Mouse (Mus musculus): Measurements from ENCODE around the gene Ppp1r3f.

The Ppp1r3f gene

DNA sequence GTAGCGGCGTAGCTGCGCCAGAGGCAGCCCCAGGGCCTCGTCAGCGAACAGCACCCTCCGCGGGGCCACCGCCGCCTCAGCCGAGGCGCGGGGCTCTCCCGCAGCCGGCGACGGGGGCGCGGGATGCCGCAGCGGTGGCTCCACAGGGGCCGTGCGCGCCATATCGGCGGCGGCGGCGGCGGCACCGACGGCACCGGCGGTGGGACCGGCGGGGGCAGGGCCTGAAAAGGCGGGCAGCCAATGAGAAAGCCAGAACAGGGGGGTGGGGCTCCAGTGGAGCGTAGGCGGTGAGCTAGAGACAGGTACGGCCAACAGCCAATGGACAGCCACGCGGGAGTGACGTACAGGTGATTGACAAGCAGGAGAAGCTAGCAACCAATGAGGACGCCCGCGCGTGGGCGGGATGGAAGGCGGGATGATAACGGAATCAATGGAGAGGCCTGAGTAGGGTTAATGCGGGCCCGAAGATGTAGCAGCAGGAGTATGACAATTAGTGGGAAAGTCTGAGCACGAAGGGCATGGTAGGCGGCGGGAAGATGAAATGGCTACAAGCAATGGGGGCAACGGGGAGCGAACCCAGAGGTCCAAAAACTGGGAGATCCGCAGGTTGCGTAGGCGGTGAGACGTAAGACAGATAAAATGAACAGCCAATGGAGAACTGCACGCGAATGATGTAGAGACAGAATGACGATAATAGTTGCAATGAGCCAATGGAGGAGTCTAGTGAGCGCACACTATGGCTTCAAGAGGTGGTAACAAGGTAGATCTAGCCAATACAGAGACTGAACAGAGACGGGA lies at the start of gene Ppp1r3f:
Gene Ppp1r3f (minus strand): TSS at position 197 of the 798 bp plus-strand sequence.
- in situ Hi-C loops (cut with MboI; ENCODE audit: low pct_unique_long_range_greater_than_20kb in 1 of 2, low sequenced_read_pairs in 2 of 2, unreplicated experiment in 1 of 2) = no loop called here

DNA sequence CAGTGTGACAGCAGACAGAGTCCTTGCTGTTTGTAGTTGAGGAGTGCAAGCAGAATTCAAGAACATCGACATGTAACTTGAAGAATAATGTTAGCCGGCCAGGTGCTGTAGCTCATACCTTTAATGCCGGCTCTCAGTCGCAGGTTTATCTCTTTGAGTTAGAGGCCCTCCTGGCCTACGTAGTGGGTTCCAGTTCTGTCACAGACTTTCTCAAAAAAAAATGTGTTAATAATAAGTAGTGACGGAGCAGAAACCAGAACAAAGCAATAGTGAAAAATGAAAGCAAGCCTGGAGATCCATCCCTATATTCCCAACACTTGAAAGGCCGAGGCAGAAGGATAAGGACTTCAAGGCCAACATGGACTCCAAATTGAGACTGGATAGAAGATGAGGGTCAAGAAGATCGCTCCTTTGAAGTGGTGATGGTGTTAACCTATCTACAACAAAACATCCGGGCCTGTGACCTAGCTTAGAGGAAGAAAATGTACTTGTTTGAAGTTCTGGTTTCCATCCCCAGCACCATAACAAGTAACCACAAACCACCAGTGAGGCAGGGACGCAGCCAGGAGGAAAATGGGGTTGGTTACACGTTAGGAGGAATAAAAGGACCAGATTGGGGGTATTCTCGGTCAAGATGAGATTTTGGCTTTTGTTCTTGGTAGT lies 43.9 kb upstream of the Ppp1r3f start:
- in situ Hi-C loops (cut with MboI; ENCODE audit: low pct_unique_long_range_greater_than_20kb in 1 of 2, low sequenced_read_pairs in 2 of 2, unreplicated experiment in 1 of 2) = no loop called here

DNA sequence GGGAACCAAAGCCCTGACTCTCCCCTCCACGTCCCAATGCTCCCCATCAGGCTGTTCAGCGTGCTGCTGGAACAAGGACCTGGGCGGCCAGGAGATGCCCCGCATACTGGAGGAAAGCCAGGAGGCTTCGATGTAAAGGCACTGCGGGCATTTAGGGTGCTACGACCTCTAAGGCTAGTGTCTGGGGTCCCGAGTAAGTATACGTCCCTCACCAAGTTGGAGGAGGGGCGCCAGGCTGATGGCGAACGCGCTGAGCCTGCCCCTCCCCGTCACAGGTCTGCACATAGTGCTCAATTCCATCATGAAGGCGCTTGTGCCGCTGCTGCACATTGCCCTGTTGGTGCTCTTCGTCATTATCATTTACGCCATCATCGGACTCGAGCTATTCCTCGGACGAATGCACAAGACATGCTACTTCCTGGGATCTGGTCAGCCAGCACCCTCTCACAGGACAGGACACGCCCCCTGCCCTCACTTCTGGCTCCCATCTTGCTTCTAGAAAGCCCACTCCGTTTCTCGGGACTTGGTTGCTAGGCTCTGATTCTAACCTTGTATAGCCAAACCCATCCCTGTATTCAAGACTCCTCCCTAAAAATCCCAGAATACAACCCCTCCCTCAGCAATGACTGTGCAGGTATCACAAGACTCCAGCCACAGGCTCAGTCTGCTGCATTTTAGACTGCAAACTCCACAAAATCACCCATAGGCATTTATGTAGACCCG lies 36.6 kb upstream of the Ppp1r3f start:
- in situ Hi-C loops (cut with MboI; ENCODE audit: low pct_unique_long_range_greater_than_20kb in 1 of 2, low sequenced_read_pairs in 2 of 2, unreplicated experiment in 1 of 2) = no loop called here

DNA sequence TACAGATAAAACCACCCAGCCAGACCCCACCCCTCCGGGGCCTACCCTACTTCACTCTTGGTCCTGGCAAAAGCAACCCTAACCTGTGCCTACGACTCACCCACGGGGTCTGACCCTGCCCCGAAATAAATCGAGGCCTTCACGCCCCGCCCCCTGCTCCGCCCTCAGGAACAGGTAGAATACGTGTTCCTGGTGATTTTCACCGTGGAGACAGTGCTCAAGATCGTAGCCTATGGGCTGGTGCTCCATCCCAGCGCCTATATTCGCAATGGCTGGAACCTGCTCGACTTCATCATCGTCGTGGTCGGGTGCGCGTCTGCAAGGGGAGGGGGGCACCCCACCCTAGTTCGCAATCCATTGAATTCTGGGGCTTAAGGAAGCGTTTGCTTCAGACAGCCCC lies 36.0 kb upstream of the Ppp1r3f start:
- in situ Hi-C loops (cut with MboI; ENCODE audit: low pct_unique_long_range_greater_than_20kb in 1 of 2, low sequenced_read_pairs in 2 of 2, unreplicated experiment in 1 of 2) = no loop called here

DNA sequence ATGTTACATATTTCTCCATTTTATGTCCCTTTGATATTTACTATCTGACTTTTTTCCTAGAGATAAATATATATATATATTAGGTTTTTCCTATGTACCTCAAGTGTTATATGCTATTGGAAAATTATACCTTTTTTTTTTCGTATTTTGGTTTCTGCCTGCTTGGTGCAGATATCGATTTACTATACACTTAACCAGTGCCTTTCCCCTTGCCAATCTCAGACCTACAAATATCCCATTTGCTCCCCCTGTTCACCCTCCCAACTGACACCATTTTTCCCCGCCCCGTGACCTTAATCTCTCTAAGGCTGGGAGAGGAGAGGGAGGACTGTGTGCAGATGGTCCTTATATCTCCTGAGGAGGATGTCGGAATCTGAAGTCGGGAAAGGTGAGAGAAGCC lies 32.7 kb upstream of the Ppp1r3f start, which contains the start of gene Cacna1f:
Gene Cacna1f (plus strand): TSS at position 301 of the 400 bp plus-strand sequence.
- in situ Hi-C loops (cut with MboI; ENCODE audit: low pct_unique_long_range_greater_than_20kb in 1 of 2, low sequenced_read_pairs in 2 of 2, unreplicated experiment in 1 of 2) = no loop called here

DNA sequence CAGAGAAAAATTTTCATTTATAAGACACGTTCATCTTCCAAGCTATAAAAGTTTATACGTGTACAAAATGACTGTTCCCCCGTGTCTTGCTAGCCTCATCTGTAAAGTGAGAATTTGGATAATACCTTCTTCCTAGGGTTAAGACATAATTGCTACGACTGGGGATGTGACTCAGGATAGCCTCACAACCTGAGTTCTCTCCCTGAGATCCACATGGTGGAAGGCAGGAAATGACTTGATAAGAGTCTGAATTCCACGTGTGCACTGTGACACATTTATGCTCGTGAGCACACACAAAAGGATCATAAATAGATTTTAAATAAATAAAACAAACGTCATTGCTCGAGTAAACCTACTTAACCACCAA lies 31.5 kb upstream of the Ppp1r3f start:
- in situ Hi-C loops (cut with MboI; ENCODE audit: low pct_unique_long_range_greater_than_20kb in 1 of 2, low sequenced_read_pairs in 2 of 2, unreplicated experiment in 1 of 2) = no loop called here

DNA sequence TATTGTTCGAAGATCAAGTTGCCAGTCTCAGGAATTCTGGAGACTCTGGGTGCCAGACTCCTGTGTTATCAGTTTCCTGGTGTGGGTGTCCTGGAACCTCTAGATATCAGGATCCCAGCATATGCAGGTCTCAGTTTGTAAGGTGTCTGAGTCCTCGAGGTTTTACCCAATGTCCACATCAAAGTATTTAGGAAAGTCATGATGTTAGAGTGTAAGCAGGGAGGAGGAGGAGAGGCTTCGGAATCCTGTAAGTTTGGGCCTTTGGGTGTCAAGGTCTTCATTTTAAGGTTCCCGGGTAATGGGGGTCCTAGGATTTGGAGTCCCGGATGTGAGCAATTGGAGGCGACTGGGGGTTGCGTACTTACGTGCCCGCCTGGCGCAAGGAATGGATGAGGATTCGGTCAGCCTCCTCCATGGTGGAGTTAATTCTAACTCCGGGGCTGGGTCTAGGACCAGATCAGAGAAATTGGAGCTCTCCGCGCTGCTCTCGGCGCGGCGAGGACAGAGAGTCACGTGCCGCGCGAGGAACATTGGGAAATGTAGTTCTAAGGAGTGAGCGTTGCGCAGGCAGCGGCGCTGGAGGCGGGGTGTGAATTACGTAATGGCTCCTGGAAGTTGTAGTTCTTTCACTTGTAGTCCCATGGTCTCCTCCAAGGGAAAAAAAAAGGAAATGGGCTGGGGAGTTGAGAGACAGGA lies 30.9 kb upstream of the Ppp1r3f start, which contains the start of gene Ccdc22:
Gene Ccdc22 (minus strand): TSS at position 639 of the 696 bp plus-strand sequence.
- in situ Hi-C loops (cut with MboI; ENCODE audit: low pct_unique_long_range_greater_than_20kb in 1 of 2, low sequenced_read_pairs in 2 of 2, unreplicated experiment in 1 of 2) = no loop called here

DNA sequence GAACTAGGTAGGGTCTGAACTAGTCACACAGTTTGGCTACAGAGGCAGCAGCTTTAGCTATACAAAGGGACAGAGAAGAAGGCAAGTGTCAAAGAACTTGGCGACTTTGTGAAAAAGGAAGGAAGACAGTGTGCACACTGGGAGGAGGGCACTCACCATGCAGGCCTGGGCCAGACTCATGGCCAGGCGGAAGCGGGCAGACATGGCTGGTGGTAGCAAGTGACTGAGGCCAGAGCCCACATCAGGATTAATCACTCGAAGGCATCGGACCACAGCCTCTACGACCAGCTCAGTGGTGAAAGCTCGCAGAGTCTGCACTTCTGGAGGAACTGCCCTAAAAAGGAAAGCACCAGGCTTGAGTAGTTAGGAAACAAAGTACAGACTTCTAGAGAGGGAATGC lies 29.9 kb upstream of the Ppp1r3f start:
- in situ Hi-C loops (cut with MboI; ENCODE audit: low pct_unique_long_range_greater_than_20kb in 1 of 2, low sequenced_read_pairs in 2 of 2, unreplicated experiment in 1 of 2) = no loop called here

DNA sequence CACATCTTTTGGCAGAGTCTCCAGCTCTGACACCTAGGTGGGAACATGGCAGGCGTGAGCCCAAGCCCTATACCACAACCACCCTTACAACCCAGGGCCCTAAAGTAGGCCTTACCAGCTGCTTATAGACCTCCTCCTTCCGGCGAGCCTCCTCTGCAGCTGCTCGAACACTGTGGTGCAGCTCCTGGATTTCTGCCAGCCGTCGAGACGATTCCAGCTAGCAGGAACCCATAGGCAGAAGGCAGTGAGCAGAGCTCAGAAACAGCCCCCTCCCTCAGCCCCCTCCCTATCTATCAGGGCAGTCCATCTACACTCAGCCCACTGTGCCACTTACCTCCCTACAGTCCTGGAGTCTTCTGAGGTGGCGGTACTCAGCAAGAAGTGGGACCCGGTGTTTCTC lies 21.3 kb upstream of the Ppp1r3f start:
- in situ Hi-C loops (cut with MboI; ENCODE audit: low pct_unique_long_range_greater_than_20kb in 1 of 2, low sequenced_read_pairs in 2 of 2, unreplicated experiment in 1 of 2) = no loop called here

DNA sequence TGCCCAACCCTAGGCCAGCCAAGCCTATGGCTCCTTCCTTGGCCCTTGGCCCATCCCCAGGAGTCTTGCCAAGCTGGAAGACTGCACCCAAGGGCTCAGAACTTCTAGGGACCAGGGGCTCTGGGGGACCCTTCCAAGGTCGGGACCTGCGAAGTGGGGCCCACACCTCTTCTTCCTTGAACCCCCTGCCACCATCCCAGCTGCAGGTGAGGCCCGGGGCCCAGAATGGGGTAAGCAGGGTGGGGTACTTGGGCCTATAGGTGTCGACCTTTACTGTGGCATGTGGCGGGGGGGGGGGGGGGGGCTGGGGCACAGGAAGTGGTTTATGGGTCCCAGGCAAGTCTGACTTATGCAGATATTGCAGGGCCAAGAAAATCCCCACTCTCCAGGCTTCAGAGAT lies 12.3 kb upstream of the Ppp1r3f start:
- in situ Hi-C loops (cut with MboI; ENCODE audit: low pct_unique_long_range_greater_than_20kb in 1 of 2, low sequenced_read_pairs in 2 of 2, unreplicated experiment in 1 of 2) = no loop called here

DNA sequence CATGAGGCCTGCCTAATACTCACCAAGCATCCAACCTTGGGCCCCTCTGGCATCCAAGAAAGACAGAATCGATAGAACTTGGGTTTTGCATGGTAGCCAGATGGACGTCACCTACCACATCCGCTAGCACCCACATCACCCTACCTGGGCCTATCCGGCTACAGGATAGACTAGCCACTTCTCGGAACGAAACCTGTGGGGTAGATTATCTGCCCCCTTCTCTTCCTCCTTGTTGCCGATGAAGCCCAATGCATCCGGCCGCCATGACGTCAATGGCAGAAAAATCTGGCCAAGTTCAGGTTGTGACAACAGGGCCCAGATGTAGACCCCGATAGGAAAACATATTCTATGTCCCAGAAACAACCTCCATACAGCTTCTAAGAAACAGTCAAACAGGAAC lies 9.8 kb upstream of the Ppp1r3f start:
- in situ Hi-C loops (cut with MboI; ENCODE audit: low pct_unique_long_range_greater_than_20kb in 1 of 2, low sequenced_read_pairs in 2 of 2, unreplicated experiment in 1 of 2) = no loop called here

DNA sequence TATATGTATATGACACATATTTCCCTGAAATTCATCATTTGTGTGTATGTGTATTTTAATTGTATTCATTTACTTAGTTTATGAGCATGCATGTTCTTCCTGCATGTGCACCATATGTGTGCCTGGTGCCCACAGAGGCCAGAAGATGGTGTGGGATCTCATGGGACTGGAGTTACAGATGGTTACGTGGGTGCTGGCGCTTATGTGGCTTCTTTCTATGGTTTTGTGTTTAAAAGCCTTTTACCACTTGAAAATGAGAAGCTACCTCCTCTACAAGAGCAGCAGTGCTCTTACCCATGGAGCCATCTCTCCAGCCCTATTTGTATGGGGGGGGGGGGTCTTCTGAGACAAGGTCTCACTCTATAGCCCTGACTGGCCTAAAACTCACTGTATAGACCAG lies 7.1 kb upstream of the Ppp1r3f start:
- in situ Hi-C loops (cut with MboI; ENCODE audit: low pct_unique_long_range_greater_than_20kb in 1 of 2, low sequenced_read_pairs in 2 of 2, unreplicated experiment in 1 of 2) = no loop called here

DNA sequence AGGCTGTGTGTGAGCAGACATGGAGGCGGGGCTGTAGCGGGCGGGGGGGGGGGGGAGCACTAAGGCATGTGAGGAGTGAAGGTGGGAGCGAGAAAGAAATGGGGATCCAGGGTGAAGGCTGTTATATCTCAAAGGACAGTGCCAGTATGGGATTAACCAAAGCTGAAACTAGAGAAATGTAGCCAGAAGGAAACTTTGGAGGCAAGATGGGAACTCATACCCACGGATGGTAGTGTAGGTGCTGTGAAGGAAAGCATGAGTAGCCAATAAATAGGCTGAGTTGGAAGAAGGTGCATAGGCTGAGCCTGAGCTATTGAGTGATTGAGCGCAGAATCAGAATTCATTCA lies 775 bp upstream of the Ppp1r3f start:
- in situ Hi-C loops (cut with MboI; ENCODE audit: low pct_unique_long_range_greater_than_20kb in 1 of 2, low sequenced_read_pairs in 2 of 2, unreplicated experiment in 1 of 2) = no loop called here

DNA sequence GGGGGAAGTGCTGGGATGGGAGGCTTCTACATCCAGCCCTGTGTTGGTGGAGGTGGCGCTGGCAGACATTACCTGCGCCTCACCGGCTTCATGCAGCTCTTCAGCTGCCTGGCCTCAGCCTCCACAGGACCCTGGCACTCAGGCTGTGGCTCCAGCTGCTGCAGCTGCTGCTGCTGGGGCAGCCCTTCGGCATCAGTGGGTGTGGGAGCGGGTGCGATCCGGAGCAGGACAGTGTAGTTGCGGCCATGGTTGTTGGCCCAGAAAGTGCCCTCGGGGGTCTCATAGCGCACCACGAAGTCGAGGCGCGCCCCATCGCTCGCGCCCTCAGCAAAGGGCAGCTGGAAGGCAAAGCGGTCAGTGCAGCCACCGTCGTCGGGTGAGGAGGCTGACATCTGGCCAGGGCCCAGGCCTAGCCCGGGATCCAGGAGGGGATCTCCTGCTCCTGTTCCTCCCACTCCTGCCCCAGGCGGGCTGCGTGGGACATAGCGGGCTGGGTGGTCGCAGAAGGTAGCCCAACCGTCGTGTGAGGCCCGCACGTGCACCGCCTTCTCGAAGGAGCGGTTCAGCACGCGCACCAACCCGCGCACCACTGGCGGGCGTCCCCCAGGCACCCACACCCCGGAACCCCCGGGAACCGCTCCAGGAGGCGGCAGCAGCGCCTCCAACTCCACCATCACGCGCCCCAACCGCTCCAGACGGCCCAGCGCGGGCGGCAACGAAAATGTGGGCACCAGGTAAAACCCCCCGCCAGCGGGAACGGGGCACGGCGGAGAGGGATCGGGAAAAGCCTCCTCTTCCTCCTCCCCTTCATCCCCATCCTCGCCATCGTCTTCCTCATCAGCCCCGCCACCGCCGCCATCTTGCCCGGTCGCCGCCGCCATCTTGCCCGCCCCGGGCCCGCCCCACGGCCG lies 652 bp downstream of the Ppp1r3f start, which contains the start of gene Foxp3:
Gene Foxp3 (plus strand): TSS at position 469 of the 911 bp plus-strand sequence.
- in situ Hi-C loops (cut with MboI; ENCODE audit: low pct_unique_long_range_greater_than_20kb in 1 of 2, low sequenced_read_pairs in 2 of 2, unreplicated experiment in 1 of 2) = no loop called here

DNA sequence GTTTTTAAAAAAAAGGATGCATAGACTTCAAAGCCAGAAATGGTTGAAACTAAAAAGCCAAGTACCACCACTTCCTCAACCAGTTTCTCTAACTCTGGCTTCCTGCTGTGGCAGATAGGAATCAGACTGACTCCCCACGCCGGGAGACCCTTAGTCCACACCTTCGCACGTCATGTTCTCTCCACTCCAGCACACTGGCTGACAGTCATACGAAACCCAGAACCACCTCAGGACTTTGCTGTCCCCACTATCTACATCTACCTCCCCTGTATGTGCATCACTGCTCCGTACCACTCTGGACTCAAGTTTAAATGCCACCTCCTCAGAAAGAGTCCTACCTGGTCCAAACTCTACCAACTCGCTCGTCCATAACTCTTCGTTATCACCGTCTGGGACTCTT lies 1.6 kb downstream of the Ppp1r3f start:
- in situ Hi-C loops (cut with MboI; ENCODE audit: low pct_unique_long_range_greater_than_20kb in 1 of 2, low sequenced_read_pairs in 2 of 2, unreplicated experiment in 1 of 2) = no loop called here

DNA sequence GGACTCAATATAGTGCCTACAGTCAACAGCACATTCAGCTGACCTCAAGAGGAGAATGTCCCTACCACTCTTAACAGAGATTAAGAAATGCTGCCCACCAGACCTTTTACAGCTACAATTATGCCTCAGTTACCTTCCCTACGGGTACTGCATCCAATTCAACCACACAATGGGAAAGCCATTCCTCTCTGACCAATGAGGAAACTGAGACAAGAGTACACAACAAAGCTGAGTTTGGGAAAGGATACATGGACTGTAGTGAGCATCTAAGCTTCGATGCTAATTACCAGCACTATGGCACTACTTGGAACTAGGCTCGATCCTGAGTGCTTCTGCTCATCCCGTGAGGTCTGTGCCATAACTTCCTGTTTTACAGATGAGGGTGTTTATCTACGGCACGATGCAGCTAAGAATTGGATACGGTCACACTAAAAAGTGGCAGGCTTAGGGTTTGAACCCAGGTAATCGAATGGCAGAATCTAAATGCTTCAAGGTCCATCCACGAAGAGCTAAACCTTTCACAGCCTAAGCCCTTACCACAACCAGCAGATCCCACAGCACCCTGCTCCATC lies 2.4 kb downstream of the Ppp1r3f start:
- in situ Hi-C loops (cut with MboI; ENCODE audit: low pct_unique_long_range_greater_than_20kb in 1 of 2, low sequenced_read_pairs in 2 of 2, unreplicated experiment in 1 of 2) = no loop called here

DNA sequence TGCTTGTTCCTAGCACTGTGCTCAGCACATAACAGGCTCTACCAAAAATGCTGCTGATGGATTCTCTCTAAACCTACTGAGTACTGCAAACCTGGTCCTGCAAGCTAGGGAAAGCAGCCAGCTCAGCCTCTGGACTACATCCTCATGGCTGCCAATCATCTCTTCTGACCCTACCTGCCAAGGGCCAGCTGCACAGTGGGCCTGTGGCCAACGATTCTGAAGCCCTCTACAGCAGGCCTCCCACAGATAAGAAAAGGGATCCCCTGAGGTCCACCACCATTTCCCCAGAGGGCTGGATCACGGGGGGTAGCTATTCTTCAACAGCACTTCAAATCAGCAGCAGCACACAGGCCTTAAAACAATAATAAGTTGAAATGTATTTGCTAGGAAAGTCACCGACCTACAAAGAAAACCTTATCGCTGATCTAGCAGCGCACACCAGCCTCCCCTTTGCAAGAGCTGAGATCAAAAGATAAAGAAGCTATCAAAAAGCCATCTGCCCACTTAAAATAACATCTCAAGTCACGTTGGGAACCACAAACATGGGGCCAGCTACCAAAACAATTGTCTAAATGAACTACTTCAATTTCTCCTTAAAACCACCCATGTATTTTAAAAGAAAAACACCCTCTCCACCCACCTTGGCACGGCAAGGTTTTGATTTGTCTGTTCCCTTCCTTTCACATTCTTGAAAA lies 3.5 kb downstream of the Ppp1r3f start:
- in situ Hi-C loops (cut with MboI; ENCODE audit: low pct_unique_long_range_greater_than_20kb in 1 of 2, low sequenced_read_pairs in 2 of 2, unreplicated experiment in 1 of 2) = no loop called here

Data from mouse embryonic stem cell (cell line).